Mouse (Mus musculus) neutrophil, adult 5-6 weeks (primary cell): ENCODE data around the gene Trim41. TPM values are rescaled to one million over a fixed set of nuclear protein-coding genes. Genes with fewer than 3 reads are reported as not detected.
"Not testable (repeated sequence)": the region's sequence is repeated elsewhere in the genome, so short reads cannot be mapped to it uniquely, and the experiment has no call there.

Source experiments
- ATAC-seq: fragments of 151-379, 151-347 bp; 2 replicates; pipeline ENCODE4 v1.8.0; 2017; ENCODE audit warnings: mild to moderate bottlenecking, moderate TSS enrichment; ENCODE audit not compliant: insufficient number of reproducible peaks, poor library complexity, low FRiP score, severe bottlenecking; ENCODE audit errors: extremely low read depth
- total RNA-seq: library from RNA; stranded (forward); fragments of 200-1000 nt; gene quantifications from 2 replicates; pipeline ENCODE4 v1.2.3, GENCODE M21; 2017

Gene Trim41
- 90.7 and 108 TPM in 2 replicates for total RNA-seq

- ATAC-seq, result peak; percentile 79
These were observed at the start of gene Trim41 for GRCm38 (mm10) chr11:48816800-48817665. Gene Trim41, minus strand, starts transcription at chr11:48817353.

DNA sequence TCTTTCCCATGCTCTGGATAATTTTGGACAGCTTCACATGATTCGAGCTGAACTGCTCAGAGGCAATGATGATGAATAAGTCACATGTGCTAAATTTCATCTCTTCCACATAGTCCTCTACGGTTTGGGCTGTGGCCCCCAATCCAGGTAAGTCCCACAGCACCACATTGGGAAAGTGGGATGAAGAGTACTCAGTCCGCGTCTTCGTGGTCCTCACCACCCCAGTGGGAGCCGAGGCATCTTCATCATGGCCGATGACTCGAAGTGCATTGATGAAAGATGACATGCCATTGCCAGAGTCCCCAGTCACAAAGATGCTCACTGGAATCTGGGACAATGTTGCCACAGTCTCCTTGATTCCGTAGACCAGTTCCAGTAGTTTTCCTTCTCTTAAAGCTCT, 49.3 kb upstream of the Trim41 start:
- no peak for ATAC-seq

DNA sequence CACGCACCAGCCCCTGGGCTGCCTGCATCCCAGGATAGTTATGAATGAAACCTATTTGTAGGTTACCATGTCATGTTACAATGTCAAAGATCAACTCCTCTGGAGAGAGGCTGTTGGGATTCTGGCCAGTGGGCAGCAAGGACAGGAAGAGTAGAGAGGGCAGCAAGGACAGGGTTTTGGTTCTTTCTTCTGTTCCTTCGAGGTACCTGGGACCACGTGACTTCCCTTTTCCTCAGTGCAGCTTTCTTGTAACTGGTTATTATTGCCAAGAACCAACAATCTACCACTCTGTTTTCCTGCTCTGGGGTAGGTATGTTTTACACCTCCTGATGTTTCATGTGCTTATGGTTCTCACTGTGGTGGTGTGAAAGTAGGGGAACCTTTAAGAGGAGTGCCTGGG, 46.7 kb upstream of the Trim41 start:
- no peak for ATAC-seq

DNA sequence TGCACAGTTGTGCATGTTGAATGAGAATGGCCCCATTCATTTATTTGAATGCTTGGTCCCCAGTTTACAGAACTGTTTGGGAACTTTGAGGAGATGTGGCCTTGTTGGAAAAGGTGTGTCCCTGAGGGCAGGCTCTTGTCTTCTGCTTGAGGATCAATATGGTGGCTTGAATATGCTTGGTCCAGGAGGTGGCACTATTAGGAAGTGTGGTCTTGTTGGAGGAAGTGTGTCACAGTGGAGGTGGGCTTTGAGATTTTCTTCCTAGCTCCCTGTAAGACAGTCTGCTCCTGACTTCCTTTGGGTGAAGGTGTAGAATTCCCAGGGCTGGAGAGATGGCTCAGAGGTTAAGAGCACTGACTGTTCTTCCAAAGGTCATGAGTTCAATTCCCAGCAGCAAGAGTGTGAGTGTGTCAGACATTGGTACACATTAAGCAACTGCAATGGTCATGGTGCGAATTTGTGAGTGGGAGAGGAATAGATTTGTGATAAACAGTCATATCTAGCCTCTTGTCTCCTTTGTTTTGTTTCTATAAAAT, 45.7 kb upstream of the Trim41 start:
- ATAC-seq, result no peak

GRCm38 (mm10) chr11:48859014-48859413, 41.9 kb upstream of the Trim41 start:
- ATAC-seq, result peak; percentile 58

GRCm38 (mm10) chr11:48853474-48854180, 36.5 kb upstream of the Trim41 start:
- ATAC-seq, result peak; percentile 67

GRCm38 (mm10) chr11:48852624-48853473, 35.7 kb upstream of the Trim41 start:
- no peak for ATAC-seq

GRCm38 (mm10) chr11:48852190-48852589, 35.0 kb upstream of the Trim41 start:
- ATAC-seq, result no peak

DNA sequence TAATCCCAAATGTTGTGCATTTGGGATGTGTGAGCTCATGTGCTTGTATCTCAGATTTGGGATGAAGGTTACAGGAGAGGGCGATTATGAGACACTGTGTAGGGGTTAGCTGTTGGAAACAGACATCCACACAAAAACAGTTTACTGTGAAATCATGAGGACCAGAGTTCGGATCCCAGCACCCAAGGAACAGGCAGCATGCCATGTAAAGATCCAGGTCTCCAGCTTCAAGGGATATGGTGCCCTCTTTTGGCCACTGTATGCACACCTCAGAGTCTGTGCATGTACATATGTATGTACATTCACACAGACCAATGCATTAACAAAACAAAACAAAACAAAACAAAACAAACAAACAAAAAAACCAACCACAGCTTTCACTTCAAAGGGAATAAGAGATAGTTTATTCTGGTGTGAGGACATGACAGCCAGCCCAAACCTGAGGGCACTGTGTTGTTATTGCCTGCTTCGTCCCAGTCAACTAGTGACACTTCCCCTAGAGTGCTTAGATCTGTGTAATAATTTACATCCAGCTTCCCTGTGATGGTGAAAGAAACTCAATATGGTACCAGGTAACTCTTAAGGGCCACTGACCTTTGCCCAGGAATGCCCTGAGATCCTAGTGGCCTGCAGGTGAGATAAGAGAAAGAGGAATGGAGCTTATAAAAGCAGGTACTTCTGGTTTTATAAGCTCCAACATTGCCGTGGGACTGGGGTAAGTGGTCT, 34.3 kb upstream of the Trim41 start:
- ATAC-seq, result no peak

DNA sequence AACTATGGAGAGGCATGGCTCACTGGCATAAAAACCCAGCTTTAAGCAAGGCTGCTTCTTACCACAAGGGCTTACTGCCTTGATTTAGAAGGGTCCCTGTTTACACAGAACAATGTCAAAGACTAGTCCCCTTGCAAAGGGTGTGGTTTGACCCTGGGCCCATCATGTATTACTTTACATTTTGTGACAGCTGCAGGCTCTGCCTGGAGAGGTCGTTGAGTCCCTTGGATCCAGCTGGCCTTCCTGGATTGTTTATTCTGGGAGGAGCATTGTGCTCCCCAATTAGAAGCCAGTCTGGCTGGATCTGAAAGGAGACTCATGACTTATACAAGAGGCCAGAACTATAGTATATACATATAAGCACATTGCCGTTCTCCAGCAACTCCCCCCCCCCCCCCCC, 33.1 kb upstream of the Trim41 start:
- no peak for ATAC-seq

DNA sequence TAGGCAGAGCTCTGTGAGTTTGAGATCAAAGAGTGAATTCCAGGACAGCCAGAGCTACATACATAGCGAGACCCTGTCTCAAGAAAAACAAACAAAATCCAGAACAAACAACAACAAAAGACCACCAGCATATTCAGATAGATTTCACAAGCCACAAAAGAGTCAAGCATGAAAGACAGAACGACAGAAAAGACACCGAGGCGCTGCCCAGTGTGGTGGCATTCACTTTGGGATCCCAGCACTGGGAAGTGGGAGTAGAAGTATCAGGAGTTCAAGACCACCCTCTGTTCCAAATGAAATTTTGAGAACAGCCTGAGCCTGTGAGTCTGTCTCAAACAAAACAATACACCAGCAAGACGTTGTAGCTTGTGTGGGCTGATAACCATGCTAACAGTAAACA, 29.7 kb upstream of the Trim41 start:
- ATAC-seq, result no peak

- ATAC-seq, result not testable (repeated sequence)
These were observed 29.2 kb upstream of the Trim41 start for GRCm38 (mm10) chr11:48846362-48846761.

GRCm38 (mm10) chr11:48845244-48845815, 28.2 kb upstream of the Trim41 start:
- ATAC-seq, result no peak

- no peak for ATAC-seq
These were observed 27.2 kb upstream of the Trim41 start for GRCm38 (mm10) chr11:48844309-48844708.

GRCm38 (mm10) chr11:48843202-48843601, 26.0 kb upstream of the Trim41 start:
- ATAC-seq, result peak; percentile 68

DNA sequence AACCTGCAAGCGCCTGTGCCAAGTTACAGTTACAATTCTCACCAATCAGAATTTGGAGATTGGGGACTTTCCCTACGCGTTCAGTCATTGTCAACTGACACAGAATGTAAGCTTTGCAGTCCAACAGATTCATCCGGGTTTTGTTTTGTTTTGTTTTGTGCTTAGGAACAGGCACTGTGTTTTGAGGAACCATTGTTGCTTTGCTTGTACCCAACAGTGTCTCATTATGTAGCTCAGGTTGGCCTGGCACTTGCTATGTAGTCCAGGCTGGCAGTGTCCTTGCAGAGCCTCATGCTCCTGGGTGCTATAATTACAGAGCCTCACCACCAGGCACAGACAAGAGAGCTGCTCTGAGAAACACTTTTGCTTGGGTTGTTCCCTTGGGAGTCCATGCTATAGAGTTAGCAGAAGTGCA, 25.2 kb upstream of the Trim41 start:
- peak; percentile 38 for ATAC-seq

- no peak for ATAC-seq
These were observed 24.1 kb upstream of the Trim41 start for GRCm38 (mm10) chr11:48841213-48841612.

DNA sequence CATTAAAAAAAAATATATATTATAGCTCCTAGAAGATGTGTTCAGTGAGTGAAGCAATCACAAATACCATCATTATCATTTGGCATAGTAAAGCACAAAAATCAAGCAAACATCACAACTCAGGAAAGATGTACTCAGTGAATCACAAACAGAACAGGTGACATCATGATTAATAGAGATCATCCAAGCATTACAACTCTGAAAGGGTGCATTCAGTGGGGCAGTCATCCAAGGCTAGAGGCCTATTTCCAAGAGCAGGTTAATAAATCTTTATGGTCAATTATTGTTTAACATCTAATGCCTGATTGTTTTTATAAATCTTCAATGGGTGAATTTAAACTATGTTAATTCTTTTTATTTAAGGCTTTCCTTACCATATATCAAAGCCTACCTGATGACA, 23.7 kb upstream of the Trim41 start:
- no peak for ATAC-seq
